Mouse (Mus musculus) ES-Bruce4 (cell line): ENCODE results near the gene Ccr2. TPM values are rescaled to one million over a fixed set of nuclear protein-coding genes. Genes with fewer than 3 reads are reported as not detected.

Experiments used
- H3K27ac ChIP-seq: 2 replicates; pipeline ENCODE4 v1.5.1; 2012; ENCODE audit warnings: low read length, inconsistent platforms; ENCODE audit not compliant: insufficient read depth
- H3K27me3 ChIP-seq: 2 replicates; pipeline ENCODE4 v1.6.1; 2012; ENCODE audit warnings: mild to moderate bottlenecking, low read length, inconsistent platforms; ENCODE audit not compliant: control insufficient read depth, poor library complexity, insufficient read depth, severe bottlenecking
- H3K36me3 ChIP-seq: 2 replicates; pipeline ENCODE4 v1.6.1; 2012; ENCODE audit warnings: inconsistent platforms, mild to moderate bottlenecking, low read length, moderate library complexity; ENCODE audit not compliant: control insufficient read depth, poor library complexity, insufficient read depth, severe bottlenecking
- H3K4me1 ChIP-seq: one replicate; pipeline ENCODE4 v1.8.1; 2011; ENCODE audit warnings: low read length; ENCODE audit not compliant: control insufficient read depth, insufficient read depth
- H3K4me3 ChIP-seq: 2 replicates; pipeline ENCODE4 v1.5.1; 2011; ENCODE audit warnings: low read depth, mild to moderate bottlenecking, low read length
- H3K9ac ChIP-seq: 2 replicates; pipeline ENCODE4 v1.6.1; 2012; ENCODE audit warnings: low read depth, mild to moderate bottlenecking, inconsistent platforms; ENCODE audit not compliant: poor library complexity, severe bottlenecking
- H3K9me3 ChIP-seq: replicated peaks from 2 replicates; pipeline ENCODE4 v1.6.1; 2012; ENCODE audit warnings: mild to moderate bottlenecking, low read length, inconsistent platforms; ENCODE audit not compliant: control insufficient read depth, poor library complexity, insufficient read depth, severe bottlenecking
- CTCF ChIP-seq: IDR thresholded peaks from one replicate; pipeline ENCODE4 v1.8.1; 2011; ENCODE audit warnings: low read depth, low read length
- EP300 ChIP-seq: IDR thresholded peaks from 2 replicates; pipeline ENCODE4 v1.6.1; 2011; ENCODE audit warnings: low read depth, low read length; ENCODE audit not compliant: insufficient read depth
- POLR2A ChIP-seq: IDR thresholded peaks from one replicate; pipeline ENCODE4 v1.8.1; 2011; ENCODE audit warnings: low read length; ENCODE audit not compliant: insufficient read depth
- polyA plus RNA-seq: library from polyadenylated mRNA; stranded (reverse); fragments of >200 nt; gene quantifications from 2 replicates; pipeline ENCODE4 v1.2.4, GENCODE M21; 2011; ENCODE audit warnings: low read depth; ENCODE audit not compliant: missing spikeins, insufficient read depth, insufficient read length

The Ccr2 gene
- polyA plus RNA-seq, 1 experiment: not detected

DNA sequence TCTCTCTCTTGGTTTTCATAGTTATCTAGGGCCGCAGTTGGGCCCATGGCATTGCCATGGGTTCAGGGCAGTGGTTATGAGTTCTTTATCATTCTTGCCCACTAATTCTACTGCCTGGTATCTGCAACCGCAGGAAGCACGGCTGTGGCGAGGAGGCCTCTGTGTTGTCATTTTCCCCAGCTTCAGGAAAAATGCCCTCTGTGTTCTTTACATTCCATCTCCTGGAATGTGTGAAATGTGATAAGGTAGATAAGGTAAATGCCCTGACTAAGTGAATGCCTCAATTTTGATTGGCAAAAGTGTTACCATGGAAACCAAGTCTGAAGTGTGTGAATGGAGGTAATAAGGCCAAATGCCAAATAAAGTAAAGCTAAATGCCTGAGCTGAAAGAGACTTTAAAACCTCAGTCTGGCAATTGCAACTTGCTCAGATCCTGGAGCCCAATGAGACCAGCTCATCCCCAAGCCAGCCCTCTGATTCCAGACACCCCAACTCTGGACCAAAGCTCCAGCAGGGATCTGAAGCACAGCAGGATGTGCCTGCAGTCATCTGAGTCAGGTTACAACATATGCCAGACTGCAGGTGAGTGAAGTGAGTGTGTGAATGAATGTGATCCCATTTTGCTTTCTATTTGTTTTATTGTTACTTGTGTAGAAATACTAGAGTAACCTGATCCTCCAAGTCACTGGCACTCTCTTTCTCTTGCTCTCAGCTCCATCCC lies 36.5 kb downstream of the Ccr2 start:
- Histone ChIP-seq H3K9ac (no peak overlapping the region), H3K4me1 (no peaks in the 10 kb centered on the region), H3K27ac (no peak overlapping the region), H3K9me3 (no peaks in the 10 kb centered on the region), H3K27me3 (no peaks in the 10 kb centered on the region), H3K4me3 (no peak overlapping the region), H3K36me3 (no peaks in the 10 kb centered on the region)
- TF ChIP-seq EP300: no peak
- no peak for TF ChIP-seq POLR2A
- TF ChIP-seq CTCF: no peak

GRCm38 (mm10) chr9:124143678-124144077 lies 41.9 kb downstream of the Ccr2 start:
- no peaks in the 10 kb centered on the region for H3K27me3 ChIP-seq
- H3K4me1 ChIP-seq: no peaks in the 10 kb centered on the region
- H3K36me3 ChIP-seq: no peaks in the 10 kb centered on the region
- TF ChIP-seq EP300 (no peak), CTCF (no peak), POLR2A (no peak)
- no peak overlapping the region for H3K9ac ChIP-seq
- H3K27ac ChIP-seq: no peak overlapping the region
- no peaks in the 10 kb centered on the region for H3K9me3 ChIP-seq
- H3K4me3 ChIP-seq: no peak overlapping the region

DNA sequence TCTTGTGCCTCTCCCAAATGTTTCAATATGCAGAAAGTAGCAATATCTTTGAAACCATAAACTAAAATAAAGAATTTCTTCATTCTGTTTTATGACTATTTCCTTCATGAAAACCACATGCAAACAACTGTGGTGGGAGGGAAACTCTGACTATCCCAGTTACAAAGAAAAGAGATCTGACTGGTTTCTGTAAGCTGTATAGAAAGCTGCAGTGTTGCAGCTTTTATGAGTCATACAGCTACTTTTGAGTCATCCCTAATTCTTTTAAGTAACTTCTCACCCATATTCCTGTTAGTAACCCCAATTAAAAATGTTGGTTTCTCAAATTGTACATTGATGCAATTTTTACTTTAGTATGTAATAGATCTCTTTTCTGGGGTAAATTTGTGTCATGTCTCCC lies 44.6 kb downstream of the Ccr2 start:
- H3K4me3 ChIP-seq: no peak overlapping the region
- H3K27me3 ChIP-seq: no peaks in the 10 kb centered on the region
- no peaks in the 10 kb centered on the region for H3K36me3 ChIP-seq
- H3K27ac ChIP-seq: no peak overlapping the region
- H3K4me1 ChIP-seq: no peaks in the 10 kb centered on the region
- no peaks in the 10 kb centered on the region for H3K9me3 ChIP-seq
- no peak overlapping the region for H3K9ac ChIP-seq
- TF ChIP-seq POLR2A (no peak), EP300 (no peak), CTCF (no peak)

Other genes starting within 250 kb of the Ccr2 start
- not detected in 2 replicates for gene Xcr1, start 239.9 kb upstream of the Ccr2 start, polyA plus RNA-seq
- gene Ccr1, start 133.3 kb upstream of the Ccr2 start, polyA plus RNA-seq: not detected in 2 replicates
- not detected in 2 replicates for gene Ccr1l1, start 123.5 kb upstream of the Ccr2 start, polyA plus RNA-seq
- not detected in 2 replicates for gene Ccr3, start 80.0 kb upstream of the Ccr2 start, polyA plus RNA-seq
- 5.3 and 7.6 TPM in 2 replicates for gene Ccr5, start 19.6 kb downstream of the Ccr2 start, polyA plus RNA-seq
- 4.2 and 4.8 TPM in 2 replicates for gene 2010315B03Rik, start 210.7 kb downstream of the Ccr2 start, polyA plus RNA-seq